Mouse (Mus musculus): ENCODE data around the gene Spata9. TPM values are rescaled to one million over a fixed set of nuclear protein-coding genes. Genes with fewer than 3 reads are reported as not detected.
"Not testable (repeated sequence)": the region's sequence is repeated elsewhere in the genome, so short reads cannot be mapped to it uniquely, and the experiment has no call there.

The Spata9 gene
- not detected for total RNA-seq (2022)

DNA sequence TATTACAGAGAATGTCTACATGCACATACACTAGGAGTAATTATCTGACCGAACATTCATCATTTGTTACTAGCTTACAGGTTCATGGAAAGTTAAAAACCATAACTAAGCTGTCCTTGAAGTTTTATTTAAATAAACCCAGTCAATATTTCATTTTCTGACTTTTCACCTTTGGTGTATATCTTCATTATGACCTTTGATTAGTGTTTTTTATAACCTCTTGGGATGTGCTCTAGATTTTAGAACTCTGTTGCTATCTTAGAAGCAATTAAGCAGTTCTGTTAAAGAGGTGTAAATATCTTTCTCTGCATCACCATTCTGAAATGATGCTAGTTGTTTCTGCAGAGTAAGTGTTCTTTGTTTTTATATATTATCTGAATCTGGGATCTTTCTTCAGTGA, at the start of gene Spata9:
Spata9 (plus strand) TSS at position 301 of the 400 bp plus-strand sequence.
- no peak for DNase-seq (ENCODE audit: low spot score in 2 of 2)

DNA sequence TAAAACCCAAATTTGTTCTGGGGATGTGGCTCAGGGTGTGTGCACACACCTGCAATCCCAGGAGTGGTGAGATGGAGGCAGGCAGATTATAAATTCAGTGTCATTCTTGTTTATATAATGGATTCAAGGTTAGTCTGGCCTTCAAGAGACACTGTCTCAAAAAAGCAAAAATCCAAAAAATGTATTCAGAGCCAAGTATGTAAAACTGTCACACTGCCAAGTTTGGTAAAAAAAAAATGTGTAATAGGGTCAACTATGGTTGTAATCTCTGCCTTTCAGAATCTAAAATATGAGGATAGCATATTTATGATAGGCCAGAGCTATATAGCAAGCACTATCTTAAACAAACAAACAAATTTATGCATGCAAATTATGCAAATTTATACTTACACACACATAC, 39.0 kb upstream of the Spata9 start:
- no peak for DNase-seq (ENCODE audit: low spot score in 2 of 2)

DNA sequence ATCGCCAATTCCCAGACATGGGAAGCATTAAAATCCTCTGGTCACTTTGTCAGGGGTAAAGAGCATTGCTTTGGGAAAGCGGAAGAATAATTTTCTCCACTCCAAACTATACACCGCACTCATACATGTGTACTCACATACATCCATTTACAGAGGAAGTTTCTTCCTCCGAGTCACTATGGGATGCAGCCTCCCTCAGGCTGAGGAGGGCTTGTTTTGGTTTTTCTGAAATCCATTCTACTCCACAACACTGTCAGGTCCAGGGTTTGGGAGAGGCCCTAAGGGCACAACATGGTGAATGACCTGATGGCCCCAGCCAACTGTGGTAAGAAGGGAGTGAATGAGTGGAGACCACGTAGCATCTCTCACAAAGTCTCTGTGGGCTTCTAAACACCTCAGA, 37.9 kb upstream of the Spata9 start:
- not testable (repeated sequence) for DNase-seq (ENCODE audit: low spot score in 2 of 2)

DNA sequence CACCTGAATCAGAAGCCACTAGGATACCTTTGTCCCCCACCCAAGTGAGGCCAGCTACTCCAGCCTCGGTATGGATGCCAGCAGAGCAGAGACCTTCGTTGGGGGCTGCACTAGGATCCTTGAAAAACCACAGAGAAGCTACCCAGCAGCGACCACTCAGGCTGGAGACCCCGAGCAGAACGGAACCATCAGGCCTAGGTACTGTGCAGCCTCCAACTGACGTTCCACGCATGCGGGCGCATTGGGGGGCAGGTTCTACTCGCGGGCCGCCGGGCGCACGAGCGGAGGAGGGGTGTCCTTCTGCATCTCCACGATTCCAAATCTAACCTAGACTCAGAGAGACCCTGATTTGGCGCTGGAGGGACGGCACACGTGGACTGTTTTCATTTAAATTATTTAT, 36.9 kb upstream of the Spata9 start:
- DNase-seq (ENCODE audit: low spot score in 2 of 2), result no peak

DNA sequence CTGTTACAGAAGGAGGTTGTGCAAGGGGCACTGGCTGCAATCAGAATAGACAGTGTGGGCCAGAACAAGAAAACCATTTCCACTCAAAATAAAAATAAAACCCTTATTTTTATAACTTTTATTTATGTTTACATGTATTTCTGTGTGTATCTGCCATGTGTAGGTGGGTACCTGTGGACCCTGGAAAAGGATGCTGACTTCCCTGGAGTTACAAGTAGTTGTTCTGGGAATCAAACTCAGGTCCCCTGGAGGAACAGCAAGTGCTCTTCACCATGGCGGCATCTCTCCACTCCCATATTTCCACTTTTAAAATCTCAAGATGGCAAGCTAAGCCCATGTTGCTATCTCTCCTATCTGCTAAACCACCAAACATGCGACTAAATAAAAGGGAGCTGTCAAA, 36.3 kb upstream of the Spata9 start:
- no peak for DNase-seq (ENCODE audit: low spot score in 2 of 2)

DNA sequence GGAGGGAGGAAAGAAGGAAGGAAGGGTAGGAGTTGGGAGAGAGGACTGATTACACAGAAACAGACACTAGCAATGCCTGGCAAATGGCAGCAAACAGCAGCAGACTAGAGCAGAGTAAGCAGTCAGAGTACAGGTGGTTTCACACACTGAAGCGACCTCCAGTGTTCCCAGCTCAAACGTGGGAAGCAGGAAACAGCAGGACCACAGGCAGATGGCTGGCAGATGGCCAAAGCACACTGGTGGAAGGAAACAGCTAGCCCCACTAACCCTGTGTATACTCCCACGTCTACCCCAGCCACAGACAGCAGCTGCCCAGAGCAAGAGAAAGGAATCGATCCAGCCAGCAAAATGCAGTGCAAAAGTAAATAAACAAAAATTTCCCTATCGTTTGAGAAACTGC, 35.9 kb upstream of the Spata9 start:
- DNase-seq (ENCODE audit: low spot score in 2 of 2), result peak; percentile 72

DNA sequence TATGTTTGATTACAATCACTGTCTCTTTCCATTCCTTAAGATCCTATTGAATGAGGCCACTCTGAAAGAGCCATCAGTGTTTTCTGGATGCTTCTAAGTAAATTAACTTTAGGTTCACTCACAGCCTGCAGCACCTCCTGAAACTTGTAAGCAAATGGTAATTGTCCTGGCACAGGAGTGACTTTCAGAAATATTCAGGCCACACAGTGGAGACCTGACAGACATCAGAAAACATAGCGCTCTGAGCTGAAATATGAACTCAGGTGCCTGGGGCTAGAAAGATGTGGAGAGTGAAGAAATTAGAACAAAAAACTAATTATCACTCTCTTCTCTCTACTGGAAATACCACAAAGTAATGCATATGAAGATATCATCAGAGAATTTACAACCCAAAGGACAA, 33.7 kb upstream of the Spata9 start:
- DNase-seq (ENCODE audit: low spot score in 2 of 2), result no peak

DNA sequence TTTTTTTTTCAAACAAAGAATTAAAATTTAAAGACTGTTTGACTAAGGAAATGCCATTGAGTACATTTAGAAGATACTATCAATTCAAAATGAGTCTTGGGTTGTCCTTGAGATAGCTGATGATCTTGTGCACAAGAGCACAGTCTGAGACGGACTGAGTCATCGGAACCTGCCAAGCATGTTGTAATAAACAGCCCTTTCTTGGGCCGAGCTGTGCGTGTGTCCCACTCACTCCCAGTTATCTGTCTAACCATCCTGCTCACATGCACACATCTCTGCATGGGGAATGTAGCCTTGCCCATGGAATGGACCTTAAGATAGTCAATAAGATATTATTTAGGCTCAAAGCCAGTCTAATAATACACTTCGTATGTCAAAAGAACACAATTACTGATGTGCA, 28.1 kb upstream of the Spata9 start:
- no peak for DNase-seq (ENCODE audit: low spot score in 2 of 2)

DNA sequence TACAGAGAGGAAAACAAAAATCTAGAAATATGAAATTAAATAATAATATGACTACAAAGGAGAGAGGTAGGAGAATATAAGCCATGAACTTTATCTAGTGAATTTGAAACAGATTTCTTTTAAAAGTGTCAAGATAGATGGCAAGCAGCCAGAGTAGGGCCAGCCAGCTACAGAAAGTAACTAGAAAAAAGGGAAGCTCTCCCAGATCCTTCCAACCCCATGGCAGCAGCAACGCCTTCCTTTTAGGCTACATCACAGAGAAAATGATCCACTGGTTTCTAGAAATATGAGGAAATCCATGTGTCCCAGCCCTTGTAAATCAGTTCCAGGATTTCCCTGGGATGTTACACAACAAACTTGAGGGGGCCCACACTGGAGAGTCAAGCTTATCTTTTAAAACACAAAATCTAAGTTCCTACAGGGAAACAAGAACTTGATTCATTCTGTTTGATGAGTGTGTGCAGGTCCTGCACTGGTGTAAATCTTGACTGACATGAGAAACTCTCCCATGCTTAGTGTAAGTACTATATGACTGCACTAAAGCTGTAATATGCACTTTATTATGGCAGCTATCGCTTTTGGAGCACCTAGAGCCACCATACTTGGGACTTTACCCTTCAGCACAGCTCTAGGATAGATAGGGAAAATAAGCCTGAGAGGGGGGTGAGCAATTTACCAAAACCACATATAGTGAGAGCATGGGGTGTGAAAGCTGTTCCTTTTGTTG, 26.0 kb upstream of the Spata9 start:
- DNase-seq (ENCODE audit: low spot score in 2 of 2), result no peak

DNA sequence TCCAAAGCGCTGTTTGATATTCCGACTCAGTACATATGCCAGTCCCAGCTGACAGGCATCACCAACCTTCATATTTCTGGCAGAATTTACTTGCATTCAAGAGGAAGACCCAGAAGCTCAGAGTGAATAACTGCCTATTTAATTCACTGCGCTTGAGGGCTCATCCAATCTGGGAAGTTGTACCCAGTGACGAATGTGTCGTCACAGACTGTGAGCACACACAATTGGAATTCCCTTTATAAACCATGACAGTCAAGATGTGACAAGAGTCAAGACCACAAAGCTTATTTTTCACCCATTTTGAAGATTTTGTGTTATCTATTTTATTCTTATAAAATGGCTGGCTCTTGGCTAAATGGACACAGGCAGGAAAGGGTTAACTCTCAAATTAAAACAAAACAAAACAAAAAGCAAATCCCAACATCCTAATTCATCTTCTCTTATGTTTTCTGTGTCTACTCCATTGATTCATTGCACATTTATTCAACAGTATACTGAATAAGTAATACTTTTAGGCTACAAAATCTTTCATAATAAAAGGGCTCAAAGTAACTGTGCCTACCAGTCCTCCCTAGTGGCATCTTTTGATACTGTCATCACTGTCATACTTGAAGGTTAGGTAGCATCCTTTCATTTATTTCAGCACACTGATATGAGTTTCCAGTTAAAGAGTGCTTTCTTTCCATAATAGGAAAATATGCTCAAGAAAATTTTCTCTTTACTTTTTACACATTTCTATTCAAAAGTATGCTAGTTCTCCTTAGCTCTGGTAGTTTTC, 25.2 kb upstream of the Spata9 start:
- no peak for DNase-seq (ENCODE audit: low spot score in 2 of 2)

DNA sequence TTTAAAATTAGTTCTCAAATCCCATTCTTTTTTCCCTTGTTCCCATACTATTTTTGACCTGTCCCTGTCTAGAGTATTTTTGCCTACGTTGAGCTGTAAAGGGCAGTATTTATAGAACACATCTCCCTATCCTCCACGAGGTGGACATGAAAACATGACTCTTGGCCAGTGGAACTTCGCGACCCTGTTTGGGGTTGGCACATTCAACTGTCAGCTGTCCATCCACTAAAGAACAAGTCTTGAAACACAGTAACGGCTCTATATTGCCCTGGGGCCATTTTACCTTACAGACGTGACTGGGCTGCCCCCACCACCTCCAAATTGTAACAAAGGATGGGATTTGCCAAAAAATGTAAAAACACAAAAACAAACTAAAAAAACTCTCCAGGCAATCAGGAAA, 24.2 kb upstream of the Spata9 start:
- DNase-seq (ENCODE audit: low spot score in 2 of 2), result no peak

DNA sequence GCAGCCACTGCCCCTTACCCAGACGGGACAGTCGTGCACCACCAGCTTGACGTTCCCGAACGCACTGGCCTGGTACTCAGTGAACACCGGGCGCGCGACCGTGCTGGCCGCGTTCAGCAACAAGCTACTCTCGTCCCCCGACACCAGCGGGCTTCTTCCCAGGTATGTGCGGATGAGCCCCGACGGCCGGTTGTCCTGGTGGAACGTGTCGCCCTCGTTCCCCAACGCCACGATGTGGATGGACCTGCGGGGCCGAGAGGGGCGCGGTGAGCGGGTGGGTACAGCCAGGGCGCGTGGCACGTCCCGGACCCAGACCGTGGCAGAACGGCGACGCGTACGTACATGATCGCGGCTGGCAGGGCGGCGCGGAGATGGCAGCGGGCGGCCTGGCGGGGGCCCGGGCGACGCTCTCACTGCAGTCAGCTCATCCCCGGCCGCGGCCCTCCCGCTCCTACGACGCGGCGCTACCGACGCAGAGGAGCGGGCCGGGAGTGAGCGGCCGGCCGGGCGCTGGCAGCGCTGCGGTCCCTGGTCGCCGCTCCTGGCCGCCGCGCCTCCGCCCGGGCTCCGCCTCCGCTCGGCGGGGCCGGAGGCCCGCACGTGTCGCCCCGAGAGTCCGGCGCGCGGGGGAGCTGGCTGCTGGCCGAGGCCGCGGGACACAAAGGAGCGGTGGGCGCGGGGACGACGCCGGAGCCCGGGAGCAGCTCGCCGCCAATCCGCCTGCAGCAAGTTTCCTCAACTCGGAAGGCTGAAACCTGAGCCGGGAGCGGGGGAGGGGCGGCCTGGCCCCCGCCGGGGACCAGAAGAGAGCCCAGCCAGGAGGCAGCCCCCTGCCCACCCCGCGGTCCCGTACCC, 23.5 kb upstream of the Spata9 start, which contains the start of gene Rhobtb3:
Rhobtb3 (minus strand) TSS at position 737 of the 855 bp plus-strand sequence.
- DNase-seq (ENCODE audit: low spot score in 2 of 2), result peak; percentile 34 to 68

DNA sequence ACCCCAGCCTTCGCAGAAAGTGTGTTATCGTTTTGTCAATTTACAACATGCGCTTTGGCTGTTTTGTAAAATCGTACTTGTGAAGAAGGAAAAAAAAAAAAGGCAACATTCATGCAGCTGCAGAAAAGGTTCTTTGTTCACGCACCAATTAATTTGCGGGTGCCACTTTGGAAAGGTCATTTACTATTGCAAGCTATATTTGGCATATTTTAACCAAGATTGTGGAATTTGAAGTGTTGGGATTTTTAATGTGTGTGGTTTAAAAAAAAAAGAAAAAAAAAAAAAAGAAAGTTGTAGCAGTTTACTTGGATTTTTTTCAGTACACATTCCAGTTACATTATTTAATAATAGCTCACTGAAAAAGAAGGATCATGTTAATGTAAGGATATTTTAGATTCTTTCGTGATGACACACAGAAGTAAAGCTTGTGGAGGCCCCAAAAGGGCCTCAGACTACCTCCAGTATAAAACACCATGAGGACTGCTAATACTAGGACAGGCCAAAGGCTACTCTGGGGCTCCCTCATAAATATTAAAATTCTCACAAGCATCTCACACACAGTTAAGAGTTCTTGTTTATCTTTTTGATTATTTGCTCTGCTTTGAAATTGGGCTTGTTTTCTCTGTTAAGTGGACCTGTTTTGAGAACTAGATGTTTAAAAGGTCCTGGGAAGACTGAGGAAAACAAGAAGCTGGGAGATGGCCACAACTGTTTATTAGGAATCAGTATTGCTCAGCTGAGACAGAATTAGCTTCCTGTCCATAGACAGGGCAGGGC, 22.7 kb upstream of the Spata9 start:
- DNase-seq (ENCODE audit: low spot score in 2 of 2), result no peak

DNA sequence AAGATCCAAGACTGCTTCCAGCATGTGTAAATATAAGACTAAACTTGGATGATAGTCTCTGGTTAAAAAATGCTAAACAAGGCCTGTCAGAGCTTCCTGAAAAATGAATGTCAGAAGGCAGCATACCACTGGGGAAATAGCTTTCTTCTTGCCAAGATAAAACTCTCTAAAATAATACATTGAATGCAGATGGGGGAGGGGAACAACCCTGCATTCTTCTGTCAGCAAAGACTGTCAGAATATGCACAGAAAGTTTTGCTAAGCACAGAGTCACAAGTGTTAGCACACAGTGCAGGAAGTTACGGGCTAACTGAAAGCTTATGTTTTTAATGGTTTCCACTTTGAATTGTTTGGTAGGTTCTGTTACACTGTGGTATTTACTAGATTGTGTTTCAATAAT, 16.7 kb upstream of the Spata9 start:
- DNase-seq (ENCODE audit: low spot score in 2 of 2), result no peak

DNA sequence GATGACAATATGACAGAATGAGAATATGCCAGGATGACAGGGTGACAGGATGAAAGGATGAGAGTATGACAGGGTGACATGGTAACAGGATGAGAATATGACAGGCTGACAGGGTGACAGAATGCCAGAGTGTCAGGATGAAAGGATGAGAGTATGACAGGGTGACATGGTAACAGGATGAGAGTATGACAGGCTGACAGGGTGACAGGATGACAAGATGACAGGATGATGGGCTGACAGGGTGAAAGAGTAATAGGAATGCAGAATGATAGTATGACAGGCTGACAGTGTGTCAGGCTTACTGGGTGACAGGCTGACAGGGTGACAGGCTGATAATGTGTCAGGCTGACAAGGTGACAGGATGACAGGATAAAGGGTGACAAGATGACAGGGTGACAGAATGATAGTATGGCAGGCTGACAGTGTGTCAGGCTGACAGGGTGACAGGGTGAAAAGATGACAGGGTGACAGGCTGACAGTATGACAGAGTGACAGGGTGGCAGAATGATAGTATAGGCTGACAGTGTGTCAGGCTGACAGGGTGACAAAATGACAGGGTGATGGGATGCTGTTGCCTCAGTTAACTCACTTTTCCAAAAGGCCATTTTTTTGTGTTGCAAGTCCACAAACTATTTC, 11.5 kb upstream of the Spata9 start:
- DNase-seq (ENCODE audit: low spot score in 2 of 2), result no peak

DNA sequence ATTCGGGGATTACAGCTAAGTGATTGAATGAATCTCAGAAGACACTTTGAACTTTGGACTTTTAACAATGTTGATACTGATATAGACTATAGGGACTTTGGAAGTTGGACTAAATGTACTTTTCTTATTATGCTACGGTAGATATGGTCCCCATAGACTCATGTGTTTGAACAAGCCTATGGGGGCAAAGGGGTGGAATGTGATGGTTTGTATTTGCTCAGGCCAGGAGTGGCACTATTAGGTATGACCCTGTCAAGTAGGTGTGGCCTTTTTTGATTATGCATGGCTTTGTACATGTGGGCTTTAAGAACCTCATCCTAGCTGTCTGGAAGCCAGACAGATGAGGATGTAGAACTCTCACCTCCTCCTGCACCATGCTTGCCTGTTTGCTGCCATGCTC, 7.5 kb downstream of the Spata9 start:
- no peak for DNase-seq (ENCODE audit: low spot score in 2 of 2)

DNA sequence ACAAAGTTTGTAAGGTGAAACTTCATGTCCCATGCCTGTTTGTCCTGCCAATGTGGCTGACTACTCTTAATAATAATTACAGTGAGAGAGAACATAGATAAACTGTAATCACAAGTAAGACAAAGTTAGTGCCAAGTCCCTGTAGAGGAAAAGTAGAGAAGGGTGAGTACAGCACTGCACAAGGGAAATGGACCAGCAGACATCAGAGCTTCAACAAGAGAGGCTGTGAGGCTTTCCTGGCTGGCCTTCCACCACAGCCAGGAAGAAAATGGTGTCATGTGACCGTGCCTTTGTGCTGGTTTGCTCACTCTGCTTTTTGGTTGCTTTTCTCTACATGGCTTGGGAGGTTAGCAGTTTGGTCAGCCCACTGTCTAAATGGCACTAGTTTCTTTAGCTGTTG, 8.7 kb downstream of the Spata9 start:
- no peak for DNase-seq (ENCODE audit: low spot score in 2 of 2)

DNA sequence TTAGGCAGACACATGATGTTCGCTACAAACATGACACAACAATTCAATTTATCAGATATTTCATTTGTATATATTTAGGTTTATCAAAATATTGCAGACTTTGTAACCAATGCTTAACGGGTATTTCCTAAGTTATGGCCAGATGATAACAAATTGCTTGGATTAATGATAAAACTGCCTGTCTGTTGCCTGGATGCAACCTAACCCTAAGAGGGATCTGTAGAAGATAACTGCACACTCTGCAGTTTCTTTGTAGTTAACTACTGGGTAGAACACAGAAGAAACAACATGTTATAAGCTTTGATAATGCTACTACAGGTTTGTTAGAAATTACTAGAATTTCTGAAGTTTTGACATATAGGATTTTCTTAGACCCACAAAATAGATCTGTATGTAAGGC, 9.3 kb downstream of the Spata9 start:
- no peak for DNase-seq (ENCODE audit: low spot score in 2 of 2)

DNA sequence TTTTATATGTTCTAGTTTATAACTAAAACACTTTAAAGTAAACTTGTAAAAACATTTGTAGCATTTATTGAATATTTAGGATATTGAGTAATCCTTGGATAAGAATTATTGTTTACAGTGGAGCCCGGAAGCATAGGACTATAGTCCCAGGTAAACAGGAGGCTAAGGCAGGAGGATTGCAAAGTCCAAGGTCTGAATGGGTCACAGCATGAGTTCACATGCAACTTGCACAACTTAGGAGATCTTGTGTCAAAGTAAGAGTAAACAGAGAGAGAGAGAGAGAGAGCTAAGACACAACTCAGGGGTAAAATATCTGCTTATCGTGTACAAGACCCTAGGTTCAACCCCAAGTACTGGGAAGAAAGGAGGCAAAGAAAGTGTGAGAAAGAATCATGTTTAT, 9.7 kb downstream of the Spata9 start:
- no peak for DNase-seq (ENCODE audit: low spot score in 2 of 2)

DNA sequence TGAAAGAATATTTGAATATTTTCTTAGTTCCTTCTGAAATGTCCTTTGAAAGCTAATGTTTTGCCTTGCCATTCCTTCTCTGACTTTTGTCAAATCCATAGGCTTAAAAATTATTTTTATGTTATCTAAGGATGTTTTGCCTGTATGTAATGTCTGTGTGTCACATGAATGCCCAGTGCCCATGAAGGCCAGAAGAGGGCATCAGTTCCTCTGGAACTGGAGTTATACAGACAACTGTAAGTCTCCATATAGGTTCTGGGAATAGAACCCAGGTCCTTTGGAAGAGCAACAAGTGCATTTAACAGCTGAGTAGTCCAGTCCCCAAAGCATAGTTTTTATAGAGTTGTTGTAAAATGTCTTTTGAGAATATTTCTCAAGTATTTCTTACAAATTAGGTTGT, 15.0 kb downstream of the Spata9 start:
- no peak for DNase-seq (ENCODE audit: low spot score in 2 of 2)

DNA sequence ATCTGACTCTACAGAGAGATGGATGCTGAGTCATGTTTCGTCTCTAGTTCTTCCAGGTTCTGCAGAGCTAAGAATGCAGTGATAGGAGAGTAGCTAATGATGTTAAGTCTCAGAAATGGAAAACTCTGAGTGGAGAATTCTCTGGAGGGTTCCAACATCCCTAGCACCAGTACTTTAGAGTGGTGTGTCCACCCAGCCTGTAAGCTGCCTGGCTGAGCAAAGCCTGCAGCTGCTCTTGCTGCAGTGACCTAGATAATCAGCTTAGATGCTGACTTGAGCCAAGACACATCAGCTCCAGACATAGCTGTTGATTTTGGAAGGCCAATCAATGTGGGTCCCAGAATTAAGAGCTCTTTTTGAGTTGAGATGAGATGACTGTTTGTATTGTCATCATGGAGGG, 21.1 kb downstream of the Spata9 start:
- DNase-seq (ENCODE audit: low spot score in 2 of 2), result no peak
